Mouse (Mus musculus) 3T3-L1 (cell line): Measurements from ENCODE around the gene Acot7.
"Not testable (repeated sequence)": the region's sequence is repeated elsewhere in the genome, so short reads cannot be mapped to it uniquely, and the experiment has no call there.

Experiments
- DNase-seq: peaks from one replicate; pipeline ENCODE4 v3.0.0-alpha.2; 2015; ENCODE audit warnings: low read depth, low spot score

Acot7 gene

GRCm38 (mm10) chr4:152206199-152206598 lies 28.3 kb downstream of the Acot7 start:
- DNase-seq = no peak

DNA sequence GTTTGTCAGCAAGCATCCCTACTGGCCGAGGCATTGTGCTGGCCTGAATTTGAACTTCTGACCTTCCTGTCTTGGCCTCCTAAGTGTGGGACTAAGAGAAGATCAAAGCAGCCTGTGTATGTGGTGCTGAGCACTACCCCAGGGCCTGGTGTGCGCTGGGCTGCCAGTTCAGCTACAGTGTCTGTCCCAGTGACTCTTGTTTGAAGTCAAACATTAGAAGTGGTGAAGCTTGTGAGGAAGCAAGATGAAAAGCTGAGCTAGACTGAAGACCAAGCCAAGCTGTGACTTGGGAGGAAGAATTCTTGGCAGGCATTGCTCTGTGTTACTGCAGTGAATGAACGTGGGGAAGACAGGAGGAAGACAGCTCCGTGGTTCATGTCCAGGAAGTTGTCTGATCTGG lies 31.7 kb downstream of the Acot7 start:
- peak; percentile 11 for DNase-seq

DNA sequence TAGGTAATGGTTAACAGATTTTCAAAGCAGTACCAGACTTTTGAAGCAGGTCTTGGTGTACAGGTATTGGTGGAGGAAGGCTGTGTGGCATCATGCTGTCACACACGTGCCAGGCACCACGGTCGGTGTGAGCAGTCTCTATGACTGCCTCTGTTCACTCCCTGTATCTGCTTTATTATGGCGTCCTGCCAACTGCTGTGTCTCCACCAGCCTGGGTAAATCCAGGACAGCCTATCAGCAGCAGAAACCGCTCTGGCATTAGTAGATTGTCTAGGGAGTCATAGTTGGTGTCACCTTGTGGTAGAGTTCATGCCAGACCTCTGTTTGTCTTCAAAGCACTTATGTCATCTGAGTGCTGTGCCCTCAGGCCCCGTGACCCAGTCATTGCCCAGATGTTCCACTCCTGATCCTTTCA lies 34.2 kb downstream of the Acot7 start:
- peak; percentile 59 for DNase-seq

DNA sequence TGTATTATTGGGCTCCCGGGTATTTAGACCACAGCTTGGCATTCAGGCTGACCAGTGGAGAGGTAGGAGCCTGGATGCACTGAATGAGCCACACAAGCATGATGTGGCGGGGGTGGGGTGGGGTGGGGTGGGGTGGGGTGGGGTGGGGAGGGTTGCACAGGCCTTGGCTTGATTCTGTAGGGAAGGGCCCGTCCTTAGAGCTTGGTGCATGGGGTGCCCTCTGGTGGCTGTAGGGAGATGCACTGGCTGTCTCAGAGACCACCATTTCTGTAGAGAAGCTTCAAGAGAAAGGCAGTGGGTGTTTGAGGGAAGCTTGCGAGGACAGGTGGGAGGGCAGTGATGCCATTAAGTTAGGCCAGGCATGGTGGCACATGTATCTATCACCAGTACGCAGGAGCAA lies 34.6 kb downstream of the Acot7 start:
- peak; percentile 83 for DNase-seq

DNA sequence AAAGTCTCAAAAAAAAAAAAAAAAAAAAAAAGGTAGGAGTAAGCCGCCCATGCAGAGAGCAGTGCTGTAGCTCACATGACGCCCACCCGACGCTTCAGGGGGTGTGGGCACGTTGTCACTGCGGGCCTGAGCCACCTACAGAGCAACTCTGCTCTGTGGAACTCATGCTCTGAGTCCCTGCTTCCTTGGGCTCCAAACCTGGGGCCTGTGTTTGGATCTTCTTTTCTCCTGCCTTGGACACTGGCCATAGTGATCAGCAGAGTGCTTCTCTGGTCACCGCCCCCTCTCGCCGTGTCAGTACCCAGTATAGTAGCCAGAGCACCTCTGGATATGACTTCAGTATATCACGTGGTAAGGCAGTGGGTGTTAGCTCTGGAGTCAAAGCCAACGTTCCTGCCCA lies 35.0 kb downstream of the Acot7 start:
- no peak for DNase-seq

- peak; percentile 90 for DNase-seq
Measured at GRCm38 (mm10) chr4:152213760-152214480, 36.0 kb downstream of the Acot7 start.

DNA sequence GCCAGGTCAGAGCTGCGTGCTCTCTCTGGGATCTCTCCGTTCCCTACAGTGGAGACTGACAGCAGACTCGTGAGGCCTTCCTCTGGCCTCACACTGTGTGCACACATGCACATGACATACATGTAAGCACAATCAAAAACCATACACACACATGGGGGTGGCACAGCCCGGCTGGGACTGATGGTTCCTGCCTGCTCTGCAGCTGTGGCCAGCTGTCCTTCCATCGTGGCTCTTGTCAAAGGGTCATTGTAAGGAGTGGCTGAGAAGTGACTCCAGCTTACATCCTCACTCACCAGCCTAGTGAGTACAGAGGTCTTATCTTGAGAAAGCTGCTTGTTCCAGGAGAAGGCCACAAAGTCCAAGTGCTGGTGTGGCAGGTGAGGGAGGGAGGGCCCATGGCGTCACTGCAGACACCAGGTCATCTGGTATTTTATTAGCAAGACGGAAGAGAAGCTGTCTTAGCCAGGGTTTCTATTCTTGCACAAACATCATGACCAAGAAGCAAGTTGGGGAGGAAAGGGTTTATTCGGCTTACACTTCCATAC lies 37.0 kb downstream of the Acot7 start:
- DNase-seq = no peak

DNA sequence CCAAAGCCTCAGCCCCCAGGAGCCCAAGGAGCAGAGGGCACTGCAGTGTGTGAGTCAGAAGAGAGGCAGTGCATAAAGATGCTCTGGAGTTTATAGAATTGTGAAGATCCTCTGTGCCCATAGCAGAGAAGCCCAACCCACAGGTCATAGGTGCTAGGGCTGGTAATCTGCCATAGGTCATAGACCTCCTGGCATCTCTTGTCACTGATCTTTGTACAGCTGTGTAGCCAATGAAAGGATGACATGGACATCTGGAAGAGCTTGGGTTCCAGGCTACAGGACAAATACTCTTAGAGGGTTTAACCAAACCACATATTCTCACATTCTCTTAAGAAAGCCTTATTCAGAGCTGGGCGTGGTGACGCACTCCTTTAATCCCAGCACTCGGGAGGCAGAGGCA lies 41.7 kb downstream of the Acot7 start:
- DNase-seq = no peak

GRCm38 (mm10) chr4:152220771-152221410 lies 43.0 kb downstream of the Acot7 start:
- no peak for DNase-seq

DNA sequence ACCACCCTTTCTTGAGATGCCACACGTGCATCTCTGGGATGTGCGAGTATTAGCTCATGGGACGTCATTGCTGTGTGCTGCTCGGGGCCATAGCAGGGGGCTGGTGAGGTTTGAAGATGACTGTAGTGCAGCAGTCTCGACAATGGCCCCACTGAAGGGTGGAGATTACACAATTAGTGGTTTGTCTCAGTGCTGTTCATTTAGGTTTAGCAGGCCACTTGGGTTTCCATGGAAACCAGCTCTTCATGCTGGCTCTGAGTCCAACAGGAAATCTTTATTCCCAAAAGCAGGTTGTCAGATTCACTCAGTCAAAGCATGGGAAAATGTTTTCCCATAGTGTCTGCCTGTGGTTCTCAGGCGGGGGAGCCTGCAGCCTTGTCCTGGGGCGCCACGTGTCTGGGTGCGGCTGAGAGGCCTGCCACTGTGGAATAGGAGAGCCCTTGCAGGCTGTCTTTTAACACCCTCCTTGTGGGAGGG lies 43.5 kb downstream of the Acot7 start:
- no peak for DNase-seq

- no peak for DNase-seq
Measured at GRCm38 (mm10) chr4:152222111-152222510, 44.2 kb downstream of the Acot7 start.

DNA sequence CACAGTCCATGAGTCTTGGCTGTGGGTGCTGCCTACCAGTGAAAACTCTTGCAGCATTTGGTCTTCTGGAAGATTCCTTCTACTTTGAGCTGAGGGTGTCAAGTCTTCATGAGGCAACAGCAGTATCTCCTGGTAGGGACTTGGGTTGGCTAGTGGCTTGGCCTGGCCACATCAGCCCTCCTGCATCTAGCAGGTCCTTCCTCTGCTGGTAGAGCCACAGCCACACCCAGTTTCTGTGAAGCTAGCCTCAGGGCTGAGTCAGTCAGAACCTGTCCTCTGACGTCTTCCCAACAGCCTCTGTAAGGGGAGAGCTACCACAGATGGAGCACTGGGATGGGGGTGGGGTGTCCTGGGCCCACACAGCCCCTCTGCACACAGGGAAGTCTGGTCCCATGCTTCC lies 44.6 kb downstream of the Acot7 start:
- peak; percentile 22 for DNase-seq

- no peak for DNase-seq
Measured at GRCm38 (mm10) chr4:152224156-152224555, 46.2 kb downstream of the Acot7 start.

DNA sequence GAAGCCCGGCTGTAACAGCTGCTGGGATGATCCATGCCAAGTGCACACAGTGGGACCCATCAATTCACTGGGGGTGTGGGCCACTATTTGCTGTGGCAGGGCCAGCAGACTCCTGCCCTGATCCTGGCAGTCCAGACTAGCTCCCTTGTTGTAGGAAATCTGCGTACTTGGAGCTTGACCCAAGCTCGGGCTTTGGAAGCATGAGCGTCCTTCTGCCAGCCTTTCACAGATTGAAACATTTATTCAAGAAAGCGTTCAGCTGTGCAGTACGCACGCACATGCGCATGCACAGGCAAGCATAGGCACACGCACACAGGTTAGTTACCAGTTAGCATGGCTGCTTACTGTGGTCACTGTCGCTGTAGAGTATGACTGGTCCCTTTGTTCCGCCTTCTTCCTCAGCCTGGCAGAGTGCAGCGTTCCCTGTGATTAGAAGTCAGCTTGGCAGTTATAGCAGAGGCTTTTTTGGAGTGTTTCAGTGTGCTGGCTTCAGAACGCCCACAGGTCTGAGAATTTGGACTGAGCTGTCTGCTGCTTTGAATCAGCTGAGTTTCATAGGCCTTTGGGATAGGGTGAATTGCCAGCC lies 49.1 kb downstream of the Acot7 start:
- DNase-seq = no peak

DNA sequence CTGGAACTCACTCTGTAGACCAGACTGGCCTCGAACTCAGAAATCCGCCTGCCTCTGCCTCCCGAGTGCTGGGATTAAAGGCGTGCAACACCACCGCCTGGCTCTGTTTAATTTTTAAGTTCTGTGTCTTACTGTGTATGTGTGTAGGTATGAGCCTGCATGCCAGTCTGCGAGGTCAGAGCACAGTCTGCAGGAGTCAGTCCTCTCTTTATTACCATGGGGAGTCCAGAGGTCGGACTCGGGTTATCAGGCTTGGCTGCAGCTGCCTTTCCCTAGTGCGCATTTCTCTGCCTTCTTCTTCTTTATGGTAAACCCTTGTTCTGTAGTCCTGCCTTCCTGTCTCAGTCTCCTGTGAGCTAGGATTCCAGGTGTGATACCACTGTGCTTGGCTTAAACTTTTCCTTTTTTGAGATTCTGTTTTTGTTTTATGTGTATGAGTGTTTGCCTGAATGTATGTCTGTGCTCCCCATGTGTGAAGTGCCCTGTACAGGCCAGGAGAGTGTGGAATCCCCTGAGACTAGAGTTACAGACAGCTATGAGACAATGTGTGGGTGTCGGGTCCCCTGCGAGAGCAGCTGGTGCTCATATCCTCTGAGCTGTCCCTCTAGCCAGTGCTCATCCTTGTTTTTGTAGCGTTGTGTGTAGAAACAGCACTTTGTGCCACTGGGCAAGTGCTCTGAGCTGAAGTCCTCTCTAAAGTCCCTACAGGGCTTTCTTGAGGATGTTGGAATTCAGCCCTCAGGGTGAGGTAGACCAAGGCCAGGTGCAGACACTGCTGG lies 50.0 kb downstream of the Acot7 start:
- DNase-seq = no peak

DNA sequence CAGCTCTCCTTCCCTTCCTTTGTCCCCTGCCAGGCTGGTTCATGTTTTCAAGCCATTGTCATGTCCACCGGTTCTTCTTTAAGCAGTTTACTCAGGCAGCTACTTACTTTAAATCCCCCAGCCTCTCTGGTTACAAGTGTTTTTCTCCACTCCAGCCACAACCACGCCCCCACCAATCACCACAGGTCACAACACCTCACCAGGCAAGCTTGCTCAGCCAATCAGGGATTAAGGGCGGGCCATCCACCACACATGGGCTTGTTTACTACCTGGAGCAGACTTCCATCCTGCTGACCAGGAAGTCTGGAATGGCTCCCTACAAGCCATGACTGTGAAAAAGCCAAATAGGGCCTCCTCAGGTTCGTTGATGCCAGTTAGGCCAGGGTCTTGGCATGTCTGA lies 52.4 kb downstream of the Acot7 start:
- DNase-seq = not testable (repeated sequence)

DNA sequence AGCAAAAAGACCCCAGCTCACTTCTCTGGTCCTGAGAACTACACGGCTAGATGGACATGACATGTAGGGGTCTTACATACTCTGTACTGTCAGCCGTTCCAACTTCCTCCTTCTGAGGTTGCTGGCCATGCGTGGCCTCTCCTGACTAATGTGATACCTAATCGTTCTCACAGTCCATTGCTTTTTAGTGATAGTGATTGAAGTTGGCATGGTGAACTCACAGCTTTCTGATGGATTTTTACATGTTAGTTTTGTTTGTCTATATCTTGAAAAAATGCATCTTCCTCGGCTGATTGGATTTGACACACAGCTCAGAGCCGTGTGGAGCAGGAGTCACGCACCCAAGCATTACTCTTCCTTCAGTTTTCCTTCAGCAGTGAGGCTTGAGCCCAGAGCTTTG lies 53.4 kb downstream of the Acot7 start:
- no peak for DNase-seq

- DNase-seq = no peak
Measured at GRCm38 (mm10) chr4:152232411-152232903, 54.5 kb downstream of the Acot7 start.

GRCm38 (mm10) chr4:152239974-152240373 lies 62.0 kb downstream of the Acot7 start:
- DNase-seq = no peak

- no peak for DNase-seq
Measured at GRCm38 (mm10) chr4:152243241-152243891, 65.4 kb downstream of the Acot7 start.

GRCm38 (mm10) chr4:152243969-152244368 lies 66.0 kb downstream of the Acot7 start:
- DNase-seq = no peak
